Mouse (Mus musculus) spleen, postnatal 4 days (tissue): ENCODE data around the gene Arid5b.

Source experiments
- DNase-seq, 2 experiments: peaks; one replicate each; pipeline ENCODE4 v3.0.0; 2022; ENCODE audit warnings: low spot score in 2 of 2

Arid5b gene

DNA sequence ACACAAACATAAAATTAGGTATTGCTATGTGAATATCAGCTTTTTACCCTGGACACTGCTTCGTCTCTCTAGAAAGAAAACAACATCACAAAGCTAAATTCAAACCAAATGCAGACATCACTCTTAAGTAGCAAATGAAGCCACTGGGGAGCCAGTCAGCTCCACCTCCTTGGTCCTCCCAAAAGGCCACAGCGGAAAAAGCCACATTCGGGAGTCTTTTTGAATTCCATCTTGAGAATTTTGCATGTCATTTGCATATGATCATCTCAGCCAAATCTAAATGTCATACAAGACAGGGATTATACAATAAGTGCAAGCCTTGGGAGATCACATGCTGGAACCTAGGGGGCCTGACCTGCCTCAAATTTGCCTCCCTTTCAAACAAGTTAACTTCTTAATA, 85.0 kb downstream of the Arid5b start:
- DNase-seq = no peak

DNA sequence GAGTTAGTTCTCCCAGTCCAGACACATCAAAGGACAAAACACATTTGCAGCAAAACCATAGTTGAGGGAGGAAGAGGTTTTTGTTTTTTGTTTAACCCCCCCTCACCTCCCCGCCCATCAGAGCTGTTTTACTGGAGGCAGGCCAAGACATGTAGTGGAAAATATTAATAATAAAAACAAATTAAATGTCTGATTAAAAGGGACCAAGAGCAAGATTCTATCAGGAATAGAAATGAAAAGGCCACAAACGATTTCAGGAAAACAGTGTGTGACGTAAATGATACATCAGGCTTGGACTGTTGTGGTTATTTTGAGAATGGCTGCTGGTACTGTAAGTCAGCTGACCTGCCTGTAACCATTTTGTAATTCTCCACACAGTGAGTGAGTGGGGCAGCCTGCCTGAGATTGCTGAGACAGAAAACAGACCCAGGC, 85.7 kb downstream of the Arid5b start:
- no peak for DNase-seq

DNA sequence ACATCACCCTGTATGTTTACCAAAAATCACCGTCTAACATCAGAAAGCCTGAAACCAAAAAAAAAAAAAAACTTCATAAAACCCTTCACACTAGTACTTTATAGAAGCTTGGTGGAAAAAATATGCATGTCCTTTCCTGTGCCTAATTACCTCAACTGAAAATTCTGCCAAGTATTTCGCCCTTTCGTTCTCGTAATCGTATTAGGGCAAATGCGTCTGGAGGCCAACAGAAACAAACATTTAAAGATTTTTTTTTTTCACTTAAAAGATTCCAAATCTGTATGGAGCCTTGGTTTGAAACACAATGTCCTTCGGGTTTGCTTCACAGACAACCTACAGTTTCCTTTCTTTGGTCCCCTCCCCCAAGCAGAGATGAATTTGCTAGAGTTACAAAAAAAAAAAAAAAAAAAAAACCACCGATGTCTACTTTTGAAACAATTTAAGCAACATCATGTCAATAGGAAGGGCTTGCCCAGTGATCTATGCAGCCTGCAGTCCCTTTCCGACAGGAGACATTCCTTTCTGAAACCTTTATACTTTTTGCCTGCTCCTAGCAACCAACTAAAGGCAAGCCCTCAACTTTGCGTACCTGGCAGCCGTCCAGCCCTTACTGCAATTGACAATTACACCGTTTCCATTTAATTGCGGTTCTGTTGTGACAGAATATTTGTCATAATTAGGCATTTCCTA, 86.7 kb downstream of the Arid5b start:
- DNase-seq = no peak

DNA sequence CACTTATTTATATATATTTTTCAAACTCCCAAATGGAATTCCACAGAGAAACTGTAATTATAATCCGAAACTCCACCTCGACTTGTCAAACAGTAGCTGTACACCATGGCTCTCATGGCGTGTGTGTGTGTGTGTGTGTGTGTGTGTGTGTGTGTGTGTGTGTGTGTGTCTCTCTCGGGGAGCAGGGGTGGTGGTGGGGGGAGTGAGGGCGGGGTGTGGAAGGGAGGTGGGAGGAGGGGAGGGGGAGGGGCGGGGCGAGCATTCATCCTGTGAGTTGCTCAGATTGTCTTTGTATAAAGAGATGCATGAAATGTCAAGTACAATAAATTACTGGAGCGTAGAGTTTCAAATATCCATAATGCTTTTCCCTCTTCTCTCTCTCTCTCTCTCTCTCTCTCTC, 87.4 kb downstream of the Arid5b start:
- DNase-seq = no peak

DNA sequence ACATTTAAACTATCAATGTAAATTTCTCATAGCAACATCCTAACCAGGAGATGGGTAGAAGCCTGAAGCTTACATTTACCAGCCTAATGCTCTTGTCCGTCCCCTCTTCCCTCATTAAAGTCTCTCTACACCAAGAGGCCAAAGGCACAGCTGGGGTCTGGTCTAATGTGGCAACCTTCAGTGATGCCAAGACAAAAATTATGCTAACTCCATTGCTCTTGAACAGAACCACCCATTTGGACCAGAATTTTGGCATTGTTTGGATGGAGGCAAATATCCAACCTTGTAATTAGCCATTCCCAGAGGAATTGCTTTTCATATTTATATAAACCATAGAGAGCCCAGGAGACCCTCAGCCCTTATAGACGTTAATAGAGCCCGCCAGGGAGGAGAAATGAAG, 88.7 kb downstream of the Arid5b start:
- no peak for DNase-seq

DNA sequence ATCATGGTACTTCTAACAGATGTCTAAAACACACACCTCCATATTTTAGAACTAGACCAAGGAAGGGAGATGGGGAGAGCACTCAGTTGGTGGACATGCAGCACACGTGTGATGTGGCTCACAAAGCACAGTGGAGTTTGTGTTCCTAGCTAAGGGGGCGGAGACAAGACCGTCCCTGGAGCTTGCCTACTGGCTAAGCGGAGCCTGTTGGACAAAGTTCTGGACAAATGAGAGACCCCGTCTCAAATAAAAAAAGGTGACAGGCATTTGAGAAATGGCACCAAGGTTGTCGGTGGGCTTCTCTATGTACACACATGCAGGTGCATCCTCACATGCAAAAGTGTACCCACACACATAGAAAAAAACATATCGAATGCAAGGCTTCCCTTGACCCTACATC, 95.4 kb downstream of the Arid5b start:
- no peak for DNase-seq

DNA sequence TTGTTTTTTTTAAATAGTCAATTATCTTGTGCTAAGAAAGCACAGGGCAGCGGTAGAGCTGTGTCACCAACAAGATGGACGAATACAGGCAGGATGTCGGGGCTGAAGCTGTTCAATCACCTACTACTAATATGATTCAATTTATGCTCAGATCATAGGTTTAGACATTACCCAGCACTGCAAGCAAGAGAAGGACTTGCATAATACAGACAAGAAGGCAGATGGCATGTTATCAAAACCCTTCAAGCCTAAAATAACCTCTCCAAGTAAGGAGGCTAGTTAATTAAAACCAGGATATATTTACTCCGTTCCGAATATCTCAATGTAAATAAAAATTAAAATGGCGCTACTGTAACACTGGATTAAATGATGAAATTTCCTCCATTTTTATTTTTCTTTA, 96.3 kb downstream of the Arid5b start:
- no peak for DNase-seq

DNA sequence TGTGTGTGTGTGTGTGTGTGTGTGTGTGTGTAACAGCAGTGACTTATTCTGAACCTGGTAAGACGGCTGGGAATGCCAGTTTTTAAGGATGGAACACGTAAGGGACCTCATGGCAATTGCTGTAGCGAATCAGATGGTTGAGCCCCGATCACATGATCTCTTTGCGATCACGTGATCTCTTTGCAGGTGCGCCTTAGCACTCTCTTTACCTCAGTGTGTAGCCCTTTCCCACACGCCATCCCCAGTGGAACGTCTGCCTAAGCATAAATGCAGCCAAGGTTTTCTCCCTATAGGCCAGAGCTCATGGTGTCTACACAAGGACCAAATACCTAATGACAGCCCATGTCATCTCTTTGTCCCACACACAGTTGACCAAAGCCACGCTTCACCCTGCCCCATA, 97.4 kb downstream of the Arid5b start:
- no peak for DNase-seq

DNA sequence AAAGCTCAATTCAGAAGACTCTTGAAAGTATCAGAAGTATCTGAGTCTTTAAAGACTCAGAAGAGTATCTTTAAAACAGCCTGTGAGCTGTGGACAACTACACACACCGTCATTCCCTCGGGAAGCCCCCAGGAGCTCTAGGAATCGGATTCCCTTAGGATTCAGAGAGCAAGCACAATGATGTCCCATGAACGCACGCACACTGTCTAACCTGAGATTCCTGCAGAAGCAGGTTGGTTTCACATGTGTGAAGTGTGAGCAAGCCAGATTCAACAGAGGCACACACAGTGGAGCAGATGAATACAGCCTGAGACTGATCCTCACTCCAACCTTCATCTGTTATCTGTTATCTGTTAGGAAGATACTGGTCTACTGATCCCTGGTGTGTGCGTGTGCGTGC, 97.8 kb downstream of the Arid5b start:
- DNase-seq = no peak

DNA sequence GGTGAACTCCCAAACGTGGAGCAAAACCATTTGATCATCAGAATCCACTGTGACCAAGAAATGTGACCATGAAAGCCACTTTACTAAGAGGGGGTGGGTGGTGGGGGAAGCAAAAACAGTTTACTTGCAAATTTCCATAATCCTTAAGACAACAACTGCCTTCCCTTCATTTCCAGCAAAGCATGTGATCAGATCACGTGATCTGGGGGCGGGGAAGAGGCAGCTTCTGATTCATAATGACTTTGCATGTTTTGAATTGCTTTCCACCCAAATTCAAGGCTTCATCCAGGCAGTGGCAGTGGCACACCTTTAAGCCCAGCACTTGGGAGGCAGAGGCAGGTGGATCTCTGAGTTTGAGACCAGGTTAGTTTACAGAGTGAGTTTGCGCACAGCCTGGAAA, 98.4 kb downstream of the Arid5b start:
- DNase-seq = no peak

DNA sequence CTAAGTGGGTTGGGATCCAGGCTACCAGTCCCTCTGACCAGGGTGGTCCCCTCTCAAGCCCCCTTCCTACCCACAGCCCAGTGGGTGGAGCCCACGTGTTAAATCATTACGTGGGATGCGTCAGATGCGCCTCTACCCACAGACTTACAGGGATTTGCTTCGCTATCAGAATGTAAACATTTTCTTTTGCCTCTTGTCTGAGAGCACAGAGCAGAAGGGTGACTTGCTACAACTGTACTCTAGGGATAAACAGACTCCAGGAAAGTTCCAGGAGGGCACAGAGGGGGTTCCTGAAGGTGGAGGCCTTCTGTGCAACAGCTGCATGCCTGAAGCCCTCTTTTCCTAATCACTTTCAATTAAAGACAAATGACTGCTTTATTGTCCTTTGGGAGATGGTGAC, 98.8 kb downstream of the Arid5b start:
- DNase-seq = no peak

DNA sequence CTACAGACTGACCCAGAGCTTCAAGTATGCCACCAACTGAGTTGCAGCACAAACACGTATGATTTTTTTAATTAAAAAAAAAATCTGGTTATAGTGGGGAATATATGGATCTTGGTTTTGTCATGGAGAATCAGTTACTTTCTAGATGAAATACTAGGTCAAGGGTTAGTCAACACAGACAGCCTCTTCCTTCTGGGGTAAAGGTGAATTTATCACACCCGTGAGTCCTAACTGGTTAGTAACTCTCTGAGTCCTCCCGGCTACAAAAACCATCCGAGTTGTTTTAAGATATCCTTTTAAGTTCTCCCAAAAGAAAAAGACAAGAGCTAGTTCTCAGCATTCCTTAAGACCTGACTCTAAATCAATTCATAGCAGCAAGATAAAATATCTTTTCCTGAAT, 99.2 kb downstream of the Arid5b start:
- no peak for DNase-seq

DNA sequence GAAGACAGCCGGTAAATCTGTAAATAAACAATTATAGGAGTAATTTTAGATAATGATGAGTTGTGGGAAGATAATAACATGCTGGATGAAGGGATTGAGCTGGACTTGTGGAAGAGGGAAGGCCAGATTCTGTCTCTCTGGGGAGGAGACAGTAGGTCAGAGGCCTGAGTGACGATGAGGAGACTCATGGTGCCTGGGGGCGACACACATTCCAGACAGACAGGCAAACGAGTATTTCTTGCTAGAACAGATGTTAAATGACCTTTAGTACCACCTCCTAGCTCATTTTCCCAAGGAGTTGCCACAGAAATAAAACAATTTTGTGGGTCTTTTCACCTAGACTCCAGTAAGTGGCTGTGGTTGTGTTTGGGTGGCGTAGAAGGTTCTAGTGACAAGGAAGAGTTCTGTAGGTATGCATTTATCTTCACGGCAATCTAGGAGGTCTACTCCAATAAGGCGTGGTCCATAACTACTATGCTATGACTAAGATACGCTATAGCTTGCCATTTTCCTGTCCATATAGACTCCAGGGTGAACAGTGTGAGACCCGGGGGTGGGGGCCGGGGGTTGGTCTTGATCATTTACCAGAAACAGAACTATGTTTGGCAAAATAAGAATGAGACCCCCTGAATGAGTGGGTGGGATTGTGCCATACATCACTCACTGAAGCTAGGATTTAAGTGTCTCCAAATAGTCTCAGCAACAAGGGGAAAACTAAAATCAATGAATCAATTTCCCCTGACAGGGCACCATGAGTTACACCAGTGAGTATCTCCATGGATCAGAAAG, 100.6 kb downstream of the Arid5b start:
- DNase-seq = no peak

DNA sequence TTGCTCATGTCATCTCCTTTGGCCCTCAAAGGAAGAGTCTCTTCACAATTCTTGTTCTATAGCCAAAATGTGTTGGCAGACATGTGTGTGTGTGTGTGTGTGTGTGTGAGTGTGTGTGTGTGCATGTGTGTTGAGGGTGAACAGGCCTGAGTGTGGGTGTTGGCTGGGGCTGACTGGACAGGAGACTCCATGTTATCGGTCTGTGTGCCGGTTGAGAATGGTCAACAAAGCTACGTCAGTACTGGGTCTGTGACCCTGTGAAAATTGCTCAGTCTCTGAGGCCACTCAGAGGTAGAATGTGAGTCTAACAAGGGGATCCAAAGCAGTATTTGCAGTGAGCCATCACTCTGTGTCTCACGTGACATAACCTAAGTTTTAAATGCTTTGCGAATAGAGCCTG, 102.7 kb downstream of the Arid5b start:
- DNase-seq = no peak

DNA sequence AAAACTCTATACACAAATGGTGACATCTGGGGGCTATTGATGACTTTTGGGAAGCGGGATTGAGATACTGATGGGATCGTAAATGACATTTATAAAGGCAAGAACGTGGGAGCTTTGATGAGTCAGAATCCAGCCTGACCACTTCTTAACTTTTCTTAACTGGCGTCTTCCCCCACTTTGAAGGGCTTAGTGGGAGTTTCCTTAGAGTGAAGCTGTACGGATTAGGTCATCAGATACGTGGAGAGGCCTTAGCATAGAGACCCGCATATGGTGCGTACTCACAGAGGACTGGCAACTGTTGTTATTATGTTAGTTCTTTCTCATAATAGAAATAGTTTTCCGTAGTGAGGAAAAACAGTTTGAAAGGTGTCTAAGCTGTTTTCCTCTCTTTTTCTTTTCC, 104.9 kb downstream of the Arid5b start:
- DNase-seq = no peak

DNA sequence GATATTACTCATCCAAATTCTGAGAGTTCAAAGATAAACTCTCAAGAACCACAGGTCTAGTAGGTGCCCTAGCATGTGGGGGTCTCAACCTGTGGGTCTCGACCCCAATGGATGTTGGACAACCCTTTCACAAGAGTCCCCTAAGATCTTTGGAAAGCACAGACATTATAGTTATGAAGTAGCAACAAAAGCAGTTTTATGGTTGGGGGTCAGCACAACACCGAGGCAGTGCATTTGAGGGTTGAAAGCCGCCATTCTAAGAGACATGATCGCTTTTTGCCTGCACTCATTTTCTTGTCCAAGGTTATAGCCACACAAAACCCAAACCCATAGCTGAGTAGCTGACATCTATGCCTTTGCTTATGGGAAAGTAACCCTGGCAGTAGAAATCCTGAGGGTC, 105.6 kb downstream of the Arid5b start:
- DNase-seq = no peak

DNA sequence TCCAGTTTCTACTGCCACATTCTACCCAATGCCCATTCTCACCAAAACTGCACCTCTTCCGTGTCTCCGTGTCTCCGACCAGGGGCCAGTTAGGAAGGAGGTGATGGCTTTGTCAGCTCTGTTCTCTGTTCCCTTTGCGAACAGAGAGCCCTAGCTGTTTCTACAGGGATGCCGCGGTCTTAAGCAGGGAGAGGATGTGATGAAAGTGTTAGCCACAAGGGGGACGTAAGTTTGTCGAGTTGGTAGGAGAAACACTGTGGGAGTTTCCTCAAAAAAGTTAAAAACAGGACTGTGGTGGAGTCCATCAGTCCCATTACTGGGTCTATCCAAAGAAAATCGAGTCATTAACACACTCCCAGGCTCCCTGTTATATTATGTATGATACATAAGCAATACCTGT, 106.6 kb downstream of the Arid5b start:
- no peak for DNase-seq

DNA sequence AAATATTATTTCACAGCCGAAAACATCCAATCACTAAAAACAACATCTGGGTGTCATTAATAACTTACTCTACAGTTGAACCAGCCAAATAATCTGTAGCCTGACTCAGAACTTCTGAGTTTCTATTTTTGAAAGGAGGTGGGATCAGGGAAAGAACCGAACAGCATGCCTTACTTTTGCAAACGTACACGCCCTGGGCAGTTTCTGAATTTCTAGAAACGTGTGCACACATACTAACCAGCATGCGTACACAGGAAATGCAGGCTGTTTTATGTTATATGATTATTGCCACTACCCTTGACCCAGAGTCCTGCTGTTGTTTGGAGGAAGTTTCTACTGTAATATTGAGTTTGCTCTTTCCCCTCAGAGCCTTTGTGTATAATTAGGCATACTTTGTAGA, 109.9 kb downstream of the Arid5b start:
- DNase-seq = no peak

DNA sequence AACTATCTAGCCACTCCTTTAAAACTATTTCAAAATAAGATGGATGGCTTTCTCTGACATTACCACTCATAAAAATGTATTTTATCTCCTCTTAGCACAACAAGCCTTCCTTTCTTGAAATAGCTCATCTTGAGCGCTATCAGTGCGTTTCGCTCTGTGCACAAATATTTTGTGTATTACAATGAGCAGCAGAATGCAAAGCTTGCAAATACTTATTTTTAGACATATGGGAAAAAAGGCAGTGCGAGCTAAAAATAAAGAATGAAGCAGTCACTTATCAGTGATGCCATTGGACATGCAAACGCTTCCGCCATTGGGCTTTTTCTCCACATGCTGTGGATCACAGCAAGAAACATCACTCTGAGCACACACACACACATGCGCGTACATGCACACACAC, 110.4 kb downstream of the Arid5b start:
- DNase-seq = no peak

DNA sequence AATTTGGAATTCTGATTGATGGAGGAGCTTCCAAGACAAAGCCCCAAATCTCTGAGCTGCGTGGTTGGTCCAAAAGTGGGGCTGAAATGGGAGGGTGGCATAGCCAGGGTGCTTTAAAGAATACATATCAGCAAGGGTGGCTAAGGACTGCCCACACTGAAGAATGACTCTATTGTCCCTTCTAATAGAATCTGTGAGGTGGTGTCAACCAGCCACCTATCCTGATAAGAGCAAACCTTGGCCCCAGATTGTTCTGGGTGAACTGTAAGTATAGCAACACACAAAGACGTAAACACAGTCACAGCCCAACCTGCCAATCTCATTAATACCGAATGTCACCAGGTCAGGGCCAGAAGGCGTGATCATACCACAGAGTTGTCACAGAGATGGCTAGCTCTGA, 111.4 kb downstream of the Arid5b start:
- no peak for DNase-seq

DNA sequence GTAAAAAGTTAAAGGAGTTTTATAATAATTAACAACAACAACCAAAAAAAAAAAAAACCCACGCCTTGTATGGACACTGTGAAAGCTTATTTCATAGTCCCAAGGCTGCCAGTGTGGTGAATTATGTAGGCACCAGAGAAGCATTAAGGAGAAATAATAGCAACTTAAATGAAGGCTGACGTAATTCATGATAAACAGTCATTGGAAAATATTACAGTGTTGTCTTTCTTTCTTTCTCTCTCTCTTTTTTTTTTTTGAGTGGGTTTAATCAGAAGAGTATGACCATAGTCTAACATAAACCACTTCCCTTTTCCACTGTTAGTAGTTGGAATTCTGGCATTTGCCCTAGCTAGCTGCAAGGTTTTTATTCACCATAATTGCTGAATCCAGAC, 111.8 kb downstream of the Arid5b start:
- DNase-seq = no peak

DNA sequence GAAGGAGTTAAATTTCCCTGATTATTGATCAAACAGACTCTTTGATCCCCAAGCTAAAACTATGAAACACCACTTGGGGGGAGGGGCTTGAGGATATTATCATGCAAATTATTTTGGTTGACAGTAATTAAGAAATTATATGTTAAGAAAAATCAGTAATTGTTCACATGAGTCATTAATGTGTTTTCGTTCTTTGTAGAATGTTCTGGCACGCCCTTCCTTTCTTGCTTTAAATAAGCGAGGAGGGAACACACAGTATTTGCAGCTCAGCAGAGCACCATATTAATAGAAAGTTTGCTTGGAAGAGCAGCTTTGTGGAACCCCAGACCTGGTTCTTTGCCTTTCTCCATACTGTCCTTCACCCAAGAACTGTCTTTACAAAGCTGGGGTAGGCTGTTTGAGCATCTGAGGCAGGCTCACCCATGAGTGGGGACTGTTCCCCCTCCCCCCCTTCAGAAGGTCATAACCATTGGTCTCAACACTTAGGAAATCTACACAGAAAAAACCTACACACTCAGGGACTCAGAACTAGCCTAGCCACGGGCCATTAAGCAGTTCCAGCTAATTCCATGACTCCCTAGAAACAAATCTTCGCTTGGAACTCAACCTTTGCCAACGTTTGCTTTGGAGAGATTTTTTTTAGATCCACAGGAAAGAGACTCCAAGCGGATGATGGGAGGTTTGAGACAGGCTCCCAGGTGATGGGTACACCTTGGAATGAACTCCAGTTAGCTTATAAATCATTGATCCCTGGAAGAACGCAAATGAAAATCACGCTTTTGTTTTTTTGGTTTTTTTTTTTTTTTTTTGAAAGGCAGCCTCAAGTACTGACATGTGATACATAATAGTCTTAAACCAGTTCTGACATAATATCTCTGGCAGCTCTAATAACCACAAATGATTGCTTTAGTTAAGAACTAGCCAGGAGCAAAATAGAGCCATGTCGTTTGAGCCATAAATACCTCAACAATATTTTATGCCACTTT, 112.5 kb downstream of the Arid5b start:
- no peak for DNase-seq
